Mouse (Mus musculus): Measurements from ENCODE around the gene Large2. TPM values are rescaled to one million over a fixed set of nuclear protein-coding genes. Genes with fewer than 3 reads are reported as not detected.

Gene Large2
- total and polyA plus RNA-seq, 3 experiments, result 0.19 to 1.5 (median 0.89) TPM

DNA sequence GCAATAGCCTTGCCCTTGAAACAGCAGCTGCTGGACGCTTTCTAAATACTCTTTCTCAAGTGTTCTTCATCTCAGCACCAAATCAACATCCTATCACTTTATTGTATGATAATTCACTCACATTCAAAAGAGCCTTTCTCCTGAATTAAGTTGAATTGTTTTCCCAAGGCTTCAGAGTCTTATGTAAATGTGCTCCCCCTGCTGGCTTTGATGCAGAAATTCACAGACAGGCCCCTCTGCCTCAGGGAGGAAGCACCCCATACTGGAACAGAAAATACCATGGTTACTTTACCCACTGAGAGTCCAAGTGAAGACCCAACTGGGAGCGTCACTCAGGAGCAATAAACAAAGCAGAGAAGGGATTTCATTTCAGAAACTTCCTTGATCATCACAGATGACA, 43.8 kb downstream of the Large2 start:
- Histone ChIP-seq H3K36me3 (replicated peaks in 1 of 2; ENCODE audit: control insufficient read depth in 1 of 2, insufficient read depth in 1 of 2, low read length in 1 of 2) (peaks cover 56 to 87% of the 10 kb centered on the region in 2 experiments), H3K9ac (ENCODE audit: insufficient read depth, low read depth) (no peak overlapping the region), H3K9me3 (replicated peaks; ENCODE audit: low read length) (no peaks in the 10 kb centered on the region), H3K27ac (ENCODE audit: insufficient read depth, low read depth) (no peak overlapping the region), H3K4me2 (ENCODE audit: insufficient read depth, low read depth, poor library complexity, severe bottlenecking) (no peak overlapping the region), H3K27me3 (replicated peaks) (no peaks in the 10 kb centered on the region), H3K79me2 (replicated peaks; ENCODE audit: control insufficient read depth, extremely low read depth, insufficient read depth, poor library complexity, severe bottlenecking) (no peaks in the 10 kb centered on the region), H3K4me1 (ENCODE audit: control insufficient read depth in 1 of 2, insufficient read depth in 2 of 2) (peaks cover 0 to 8% of the 10 kb centered on the region in 2 experiments; a peak in 1 of 4 replicates), H3K4me3 (replicated peaks in 1 of 3; ENCODE audit: low read depth in 2 of 3, low read length in 2 of 3, poor library complexity in 1 of 3) (no peak overlapping the region)
- in situ Hi-C loops (cut with MboI; ENCODE audit: low pct_ligation_motif_present, low pct_unique_long_range_greater_than_20kb, low sequenced_read_pairs), result no loop called here
- peak; percentile 38 for DNase-seq (ENCODE audit: extremely low read depth)
- TF ChIP-seq SIN3A (IDR thresholded peaks at IDR 0.05; ENCODE audit: low read length), result no peak
- TF ChIP-seq CTCF (conservative IDR thresholded peaks at IDR 0.05 in 1 of 2, IDR thresholded peaks at IDR 0.05 in 1 of 2; ENCODE audit: low read depth in 2 of 2, low read length in 2 of 2), result peak; percentile 37 to 74; a peak in 3 of 4 replicates
- TF ChIP-seq SMC3 (IDR thresholded peaks at IDR 0.05; ENCODE audit: low read depth, low read length), result peak; percentile 61
- no peak for TF ChIP-seq MAZ (IDR thresholded peaks at IDR 0.05; ENCODE audit: low read depth, low read length)
- TF ChIP-seq RAD21 (IDR thresholded peaks at IDR 0.05; ENCODE audit: low read depth, low read length), result peak; percentile 38
- dilution Hi-C loops (cut with MboI; ENCODE audit: extremely low pct_ligation_motif_present, extremely low pct_unique_long_range_greater_than_20kb, low sequenced_read_pairs), result no loop called here

DNA sequence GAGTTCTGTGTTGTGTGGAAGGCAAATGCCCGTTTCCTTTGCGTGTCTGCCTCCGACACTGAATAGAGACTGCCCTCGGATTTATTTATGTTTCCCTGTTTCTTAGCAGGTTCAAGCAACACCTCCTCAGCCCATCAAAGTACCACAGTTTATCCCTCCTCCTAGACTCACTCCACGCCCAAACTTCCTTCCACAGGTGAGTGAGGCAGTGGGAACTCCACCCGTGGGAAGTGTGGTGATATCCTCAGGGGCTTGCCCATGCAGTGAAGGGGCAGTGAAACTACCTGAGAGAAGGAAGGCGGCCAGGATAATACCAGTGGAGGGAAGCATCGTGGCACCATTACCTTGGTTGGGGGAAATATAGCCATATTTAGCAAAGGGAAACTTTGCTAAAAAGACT, 46.5 kb downstream of the Large2 start:
- peaks cover 47 to 86% of the 10 kb centered on the region in 2 experiments for H3K36me3 ChIP-seq (replicated peaks in 1 of 2; ENCODE audit: control insufficient read depth in 1 of 2, insufficient read depth in 1 of 2, low read length in 1 of 2)
- in situ Hi-C loops (cut with MboI; ENCODE audit: low pct_ligation_motif_present, low pct_unique_long_range_greater_than_20kb, low sequenced_read_pairs), result no loop called here
- dilution Hi-C loops (cut with MboI; ENCODE audit: extremely low pct_ligation_motif_present, extremely low pct_unique_long_range_greater_than_20kb, low sequenced_read_pairs), result no loop called here

GRCm38 (mm10) chr2:92327601-92328000, 47.1 kb downstream of the Large2 start:
- no peak for DNase-seq (ENCODE audit: extremely low read depth)
- H3K4me3 ChIP-seq (replicated peaks in 1 of 3; ENCODE audit: low read depth in 2 of 3, low read length in 2 of 3, poor library complexity in 1 of 3), result no peak overlapping the region
- no peaks in the 10 kb centered on the region for H3K9me3 ChIP-seq (replicated peaks; ENCODE audit: low read length)
- H3K36me3 ChIP-seq (replicated peaks in 1 of 2; ENCODE audit: control insufficient read depth in 1 of 2, insufficient read depth in 1 of 2, low read length in 1 of 2), result peaks cover 46 to 86% of the 10 kb centered on the region in 2 experiments
- no peak overlapping the region for H3K4me2 ChIP-seq (ENCODE audit: insufficient read depth, low read depth, poor library complexity, severe bottlenecking)
- TF ChIP-seq SIN3A (IDR thresholded peaks at IDR 0.05; ENCODE audit: low read length) (no peak), SMC3 (IDR thresholded peaks at IDR 0.05; ENCODE audit: low read depth, low read length) (no peak), JUND (conservative IDR thresholded peaks at IDR 0.05; ENCODE audit: low read depth, low read length) (no peak), NELFE (IDR thresholded peaks at IDR 0.05; ENCODE audit: low read depth, low read length) (no peak), ZNF384 (IDR thresholded peaks at IDR 0.05; ENCODE audit: low read depth, low read length) (no peak), HCFC1 (IDR thresholded peaks at IDR 0.05; ENCODE audit: low read depth, low read length) (no peak)
- no peaks in the 10 kb centered on the region for H3K27me3 ChIP-seq (replicated peaks)
- no peak overlapping the region for H3K9ac ChIP-seq (ENCODE audit: insufficient read depth, low read depth)
- dilution Hi-C loops (cut with MboI; ENCODE audit: extremely low pct_ligation_motif_present, extremely low pct_unique_long_range_greater_than_20kb, low sequenced_read_pairs), result no loop called here
- H3K79me2 ChIP-seq (replicated peaks; ENCODE audit: control insufficient read depth, extremely low read depth, insufficient read depth, poor library complexity, severe bottlenecking), result no peaks in the 10 kb centered on the region
- in situ Hi-C loops (cut with MboI; ENCODE audit: low pct_ligation_motif_present, low pct_unique_long_range_greater_than_20kb, low sequenced_read_pairs), result no loop called here
- peaks cover 0 to 8% of the 10 kb centered on the region in 2 experiments; a peak in 1 of 4 replicates for H3K4me1 ChIP-seq (ENCODE audit: control insufficient read depth in 1 of 2, insufficient read depth in 2 of 2)
- H3K27ac ChIP-seq (ENCODE audit: insufficient read depth, low read depth), result no peak overlapping the region

More for the DNA sequence above, 46.5 kb downstream of the Large2 start:
- Histone ChIP-seq H3K9me3 (replicated peaks; ENCODE audit: low read length) (no peaks in the 10 kb centered on the region), H3K4me3 (replicated peaks in 1 of 3; ENCODE audit: low read depth in 2 of 3, low read length in 2 of 3, poor library complexity in 1 of 3) (no peak overlapping the region), H3K79me2 (replicated peaks; ENCODE audit: control insufficient read depth, extremely low read depth, insufficient read depth, poor library complexity, severe bottlenecking) (no peaks in the 10 kb centered on the region), H3K9ac (ENCODE audit: insufficient read depth, low read depth) (no peak overlapping the region), H3K27ac (ENCODE audit: insufficient read depth, low read depth) (no peak overlapping the region), H3K27me3 (replicated peaks) (no peaks in the 10 kb centered on the region), H3K4me1 (ENCODE audit: control insufficient read depth in 1 of 2, insufficient read depth in 2 of 2) (peaks cover 0 to 8% of the 10 kb centered on the region in 2 experiments; a peak in 1 of 4 replicates), H3K4me2 (ENCODE audit: insufficient read depth, low read depth, poor library complexity, severe bottlenecking) (no peak overlapping the region)
- no peak for DNase-seq (ENCODE audit: extremely low read depth)
- TF ChIP-seq MYC (IDR thresholded peaks at IDR 0.05; ENCODE audit: low read depth, low read length) (no peak), ZKSCAN1 (IDR thresholded peaks at IDR 0.05; ENCODE audit: borderline replicate concordance, low read depth, low read length) (no peak), TBP (conservative IDR thresholded peaks at IDR 0.05; ENCODE audit: low read depth, low read length) (no peak), GABPA (IDR thresholded peaks at IDR 0.05; ENCODE audit: insufficient replicate concordance, low read depth, low read length) (no peak), RAD21 (IDR thresholded peaks at IDR 0.05; ENCODE audit: low read depth, low read length) (no peak)
